ENCODE assay signal across 20 mouse cellular contexts in the genomic region with DNA sequence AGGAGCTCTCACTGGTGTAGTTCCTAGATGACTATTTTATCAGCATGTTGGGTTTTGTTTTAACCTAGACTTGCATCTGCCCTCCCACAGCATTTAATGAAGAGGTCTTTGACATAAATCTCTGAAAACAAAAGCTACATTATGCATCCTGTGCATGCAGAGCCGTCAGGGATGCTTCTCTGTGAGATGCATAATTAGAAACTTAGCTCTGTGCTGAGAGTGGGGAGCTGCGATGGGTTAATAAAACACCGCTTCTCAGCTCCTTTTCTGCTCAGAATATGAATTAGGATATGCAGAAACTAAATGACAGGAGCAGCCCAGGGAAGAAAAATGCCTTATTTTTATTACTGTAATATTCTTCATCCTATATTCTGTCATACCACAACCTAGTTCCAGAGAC.
DNase-seq lines count a peak whose midpoint lies in the region; ATAC-seq and TF ChIP-seq lines count a peak whose summit lies in the region.
"Had no signal": no experiment of that assay in that cellular context is flagged by ENCODE, and none has a peak within 500 bp of the region (broad histone marks: within the 10 kb centered on the region; RNA-seq: fewer than 3 reads in every experiment).

No protein-coding gene starts in this region.

- H3K9ac ChIP-seq in forebrain, embryonic 12.5 days, result no peak overlapping the region
- no peak overlapping the region for H3K9ac ChIP-seq in forebrain, embryonic 15.5 days (replicated peaks)
- H3K9ac ChIP-seq in neural tube, embryonic 14.5 days (replicated peaks; ENCODE audit: low read depth, low read length), result no peak overlapping the region
- H3K9ac ChIP-seq: embryonic facial prominence, embryonic 12.5 days; heart, embryonic 12.5 days; limb, embryonic 13.5 days; liver, embryonic 14.5 days had no signal

- 17% methylated on average over 3 of the region's 3 CpGs for WGBS in forebrain, embryonic 12.5 days
- 68% methylated on average over 3 of the region's 3 CpGs for WGBS in forebrain, embryonic 10.5 days
- 9% methylated on average over 3 of the region's 3 CpGs for WGBS in forebrain, embryonic 15.5 days
- WGBS in neural tube, embryonic 14.5 days, result 20% methylated on average over 3 of the region's 3 CpGs

- H3K4me1 ChIP-seq in forebrain, embryonic 12.5 days, result peaks cover 10% of the 10 kb centered on the region; the same call in 1 of the 2 replicates
- peaks cover 6% of the 10 kb centered on the region for H3K4me1 ChIP-seq in forebrain, embryonic 10.5 days
- peaks cover 14% of the 10 kb centered on the region for H3K4me1 ChIP-seq in forebrain, embryonic 15.5 days
- no peaks in the 10 kb centered on the region for H3K4me1 ChIP-seq in neural tube, embryonic 14.5 days (ENCODE audit: control insufficient read depth, insufficient read depth, low read length)
- H3K4me1 ChIP-seq: embryonic facial prominence, embryonic 12.5 days; heart, embryonic 12.5 days had no signal

- no peak overlapping the region for H3K4me3 ChIP-seq in forebrain, embryonic 12.5 days (replicated peaks)
- H3K4me3 ChIP-seq in forebrain, embryonic 10.5 days, result no peak overlapping the region
- H3K4me3 ChIP-seq in left cerebral cortex, adult 2 months, result no peak overlapping the region
- no peak overlapping the region for H3K4me3 ChIP-seq in forebrain, embryonic 15.5 days
- H3K4me3 ChIP-seq in neural tube, embryonic 14.5 days (ENCODE audit: low read depth, low read length), result no peak overlapping the region
- H3K4me3 ChIP-seq: embryonic facial prominence, embryonic 12.5 days; heart, embryonic 12.5 days; limb, embryonic 13.5 days; megakaryocyte, embryonic 14.5 days; myocyte had no signal

- 0 out of 2 replicates have a peak overlapping the region, but pooled peaks have one; percentile 5 for H3K27ac ChIP-seq in forebrain, embryonic 12.5 days
- no peak overlapping the region; the same call in 1 of the 2 replicates for H3K27ac ChIP-seq in forebrain, embryonic 10.5 days
- H3K27ac ChIP-seq in left cerebral cortex, adult 2 months, result peak overlapping the region; percentile 52; the same call in 1 of the 2 replicates
- H3K27ac ChIP-seq in forebrain, embryonic 15.5 days (replicated peaks), result peak overlapping the region; percentile 27; the same call in 1 of the 2 replicates
- H3K27ac ChIP-seq in neural tube, embryonic 14.5 days (ENCODE audit: low read depth, low read length), result no peak overlapping the region; the same call in 1 of the 2 replicates
- H3K27ac ChIP-seq: embryonic facial prominence, embryonic 12.5 days; limb, embryonic 13.5 days; liver, embryonic 14.5 days; stomach, postnatal 0 days had no signal

- no peaks in the 10 kb centered on the region for H3K27me3 ChIP-seq in forebrain, embryonic 12.5 days
- no peaks in the 10 kb centered on the region for H3K27me3 ChIP-seq in forebrain, embryonic 10.5 days (ENCODE audit: poor library complexity, severe bottlenecking)
- H3K27me3 ChIP-seq in forebrain, embryonic 15.5 days, result no peaks in the 10 kb centered on the region
- H3K27me3 ChIP-seq in neural tube, embryonic 14.5 days (ENCODE audit: control insufficient read depth, insufficient read depth, low read length), result no peaks in the 10 kb centered on the region
- H3K27me3 ChIP-seq: CH12.LX; embryonic facial prominence, embryonic 12.5 days; heart, embryonic 12.5 days; limb, embryonic 13.5 days; megakaryocyte, embryonic 14.5 days had no signal

- TF ChIP-seq CTCF in left cerebral cortex, adult 2 months (IDR thresholded peaks at IDR 0.05), result no peak

- no peaks in the 10 kb centered on the region for H3K9me3 ChIP-seq in forebrain, embryonic 12.5 days
- H3K9me3 ChIP-seq in forebrain, embryonic 10.5 days, result no peaks in the 10 kb centered on the region
- H3K9me3 ChIP-seq in forebrain, embryonic 15.5 days, result no peaks in the 10 kb centered on the region
- no peaks in the 10 kb centered on the region for H3K9me3 ChIP-seq in neural tube, embryonic 14.5 days (ENCODE audit: control insufficient read depth, low read length)
- H3K9me3 ChIP-seq: embryonic facial prominence, embryonic 12.5 days; heart, embryonic 12.5 days; limb, embryonic 13.5 days; megakaryocyte, embryonic 14.5 days had no signal

- intact Hi-C loops in left cerebral cortex, adult 2 months (cut with DNase I), result loop anchor here (2.0 to 10.0 kb wide), 4 partner anchors 124 to 944 kb away; no protein-coding TSS in a partner anchor
- intact Hi-C loops in left cerebral cortex, postnatal 36 days (cut with DNase I), result loop anchor here (5.0 kb wide), 1 partner anchor 209 kb away; no protein-coding TSS in a partner anchor

- no peak overlapping the region for H3K4me2 ChIP-seq in forebrain, embryonic 12.5 days
- H3K4me2 ChIP-seq in forebrain, embryonic 15.5 days (replicated peaks), result no peak overlapping the region
- H3K4me2 ChIP-seq in neural tube, embryonic 14.5 days (ENCODE audit: low read depth, low read length), result no peak overlapping the region
- H3K4me2 ChIP-seq: embryonic facial prominence, embryonic 12.5 days; heart, embryonic 12.5 days; limb, embryonic 13.5 days had no signal

- ATAC-seq in forebrain, embryonic 12.5 days (ENCODE audit: low FRiP score), result peak; percentile 57; the same call in 1 of the 2 replicates
- ATAC-seq in forebrain, embryonic 15.5 days (replicated peaks), result peak; percentile 83
- ATAC-seq in neural tube, embryonic 14.5 days (ENCODE audit: low read depth), result peak; percentile 79
- ATAC-seq: intestine, embryonic 16.5 days had no signal

- H3K36me3 ChIP-seq in forebrain, embryonic 12.5 days (replicated peaks), result no peaks in the 10 kb centered on the region
- no peaks in the 10 kb centered on the region for H3K36me3 ChIP-seq in forebrain, embryonic 10.5 days (replicated peaks)
- no peaks in the 10 kb centered on the region for H3K36me3 ChIP-seq in forebrain, embryonic 15.5 days
- no peaks in the 10 kb centered on the region for H3K36me3 ChIP-seq in neural tube, embryonic 14.5 days (ENCODE audit: control insufficient read depth, insufficient read depth, low read length)
- H3K36me3 ChIP-seq: embryonic facial prominence, embryonic 12.5 days; heart, embryonic 12.5 days; limb, embryonic 13.5 days had no signal

- no peak for DNase-seq in forebrain, embryonic 10.5 days (ENCODE audit: extremely low spot score, low spot score)
- no peak for DNase-seq in left cerebral cortex, adult 2 months (ENCODE audit: extremely low spot score in 1 of 2, low spot score in 2 of 2)
- DNase-seq in left cerebral cortex, postnatal 36 days (ENCODE audit: low spot score in 2 of 2), result no peak
- no peak for DNase-seq in Muller cell, postnatal 12 days (ENCODE audit: inconsistent ontology term)
- no peak for DNase-seq in kidney, adult 8-10 months
- DNase-seq: adrenal gland, adult 2 months; heart, postnatal 36 days; right cerebral cortex, postnatal 14 days had no signal

Comparison
In these comparisons a context has a peak if more than half of its experiments do, and no peak if none do; other contexts are left out.
1. H3K27ac ChIP-seq: peak in forebrain, embryonic 12.5 days (single experiment), left cerebral cortex, adult 2 months (single experiment) and forebrain, embryonic 15.5 days (single experiment); none in forebrain, embryonic 10.5 days (single experiment) and neural tube, embryonic 14.5 days (single experiment).
2. Peak in every context shown above with its lines, with median percentiles within 50 percentile points of each other: ATAC-seq.